Mouse (Mus musculus): ENCODE results near the gene Klhl41.

Gene Klhl41

DNA sequence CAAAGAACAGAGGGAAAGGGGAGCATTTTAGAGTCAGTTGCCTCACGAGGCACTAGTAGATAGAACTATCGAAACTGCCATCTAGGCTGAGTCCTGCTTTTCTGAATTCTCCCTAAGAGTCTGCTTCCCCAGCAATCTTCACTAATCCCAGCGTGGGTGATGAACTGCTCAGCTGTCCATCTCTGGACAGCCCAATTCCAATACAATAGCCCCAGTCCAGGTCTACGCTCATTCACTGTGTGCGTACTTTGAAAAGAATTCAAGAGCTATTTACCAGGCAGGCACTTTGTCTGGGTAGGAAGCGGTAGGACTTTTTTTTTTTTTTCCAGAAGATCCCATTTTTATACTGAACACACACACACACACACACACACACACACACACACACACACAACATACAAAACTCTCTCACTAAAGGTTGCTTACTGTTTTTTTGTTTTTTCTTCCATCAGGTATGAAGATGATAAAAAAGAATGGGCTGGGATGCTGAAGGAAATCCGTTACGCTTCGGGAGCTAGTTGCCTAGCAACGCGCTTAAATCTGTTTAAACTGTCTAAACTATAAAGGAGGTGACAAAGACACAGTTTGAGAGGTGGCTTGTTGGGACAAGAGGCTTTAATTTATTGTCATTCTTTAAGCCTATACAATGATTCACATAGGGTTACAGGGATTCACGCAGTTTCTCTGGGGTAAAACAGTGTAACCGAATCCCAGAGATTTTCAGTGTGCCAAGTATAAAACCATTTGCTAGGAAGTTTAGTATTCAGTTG lies 13.3 kb downstream of the Klhl41 start:
- DNase-seq: no peak

DNA sequence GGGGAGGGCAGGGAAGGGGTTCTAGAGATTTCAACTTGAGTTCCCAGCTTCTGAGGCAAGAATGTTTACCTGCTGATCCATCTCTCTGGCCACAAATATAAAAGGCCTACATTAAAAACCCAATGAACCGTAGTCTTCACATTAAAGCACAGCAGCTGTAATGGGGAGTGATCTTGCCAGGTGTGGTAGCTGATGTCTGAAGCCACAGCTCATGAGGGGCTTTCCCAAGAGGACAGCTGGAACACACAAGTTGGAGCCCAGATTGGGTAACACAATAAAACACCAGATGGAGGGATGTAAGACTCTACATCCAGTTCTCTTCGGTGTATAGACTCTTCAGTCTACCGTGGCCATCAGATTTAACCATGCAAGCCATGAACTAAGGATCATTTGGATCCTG lies 14.6 kb downstream of the Klhl41 start:
- DNase-seq: no peak

DNA sequence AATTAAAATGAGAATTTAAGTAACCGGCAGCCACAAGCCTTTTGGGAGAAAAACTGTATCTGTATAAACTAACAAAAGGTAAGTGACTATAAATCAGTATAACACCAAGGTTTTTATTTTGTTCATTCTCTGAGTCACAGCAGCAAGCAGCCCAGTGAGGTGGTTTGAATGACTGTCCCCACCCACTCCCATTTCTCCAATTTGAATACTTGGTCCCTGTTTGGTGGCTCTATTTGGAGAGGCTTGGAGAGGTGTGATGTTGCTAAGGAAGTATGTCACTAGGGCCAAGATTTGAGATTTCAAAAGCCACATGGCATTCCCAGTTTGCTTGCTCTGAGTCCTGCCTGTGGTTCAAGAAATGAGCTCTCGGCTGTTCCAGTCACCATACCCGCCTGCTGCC lies 20.3 kb downstream of the Klhl41 start:
- DNase-seq: no peak

DNA sequence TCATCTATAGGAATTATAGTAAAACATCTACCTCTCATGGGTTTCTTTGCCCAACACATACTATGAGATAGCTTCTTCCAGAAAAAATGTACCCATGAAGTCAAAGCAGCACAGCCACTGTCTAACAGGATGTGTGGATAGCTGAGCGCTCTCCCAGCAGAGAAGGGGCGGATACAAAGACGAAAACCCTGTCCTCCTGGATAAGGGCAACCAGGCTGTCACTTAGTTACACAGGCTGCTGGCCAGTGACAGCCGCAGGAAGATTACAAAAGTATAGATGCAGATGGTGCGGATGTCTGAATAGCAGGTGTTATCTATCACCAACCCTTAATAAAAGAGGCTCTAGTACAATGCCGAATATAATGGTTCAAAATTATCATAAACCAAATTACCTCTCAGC lies 20.9 kb downstream of the Klhl41 start:
- DNase-seq: no peak

DNA sequence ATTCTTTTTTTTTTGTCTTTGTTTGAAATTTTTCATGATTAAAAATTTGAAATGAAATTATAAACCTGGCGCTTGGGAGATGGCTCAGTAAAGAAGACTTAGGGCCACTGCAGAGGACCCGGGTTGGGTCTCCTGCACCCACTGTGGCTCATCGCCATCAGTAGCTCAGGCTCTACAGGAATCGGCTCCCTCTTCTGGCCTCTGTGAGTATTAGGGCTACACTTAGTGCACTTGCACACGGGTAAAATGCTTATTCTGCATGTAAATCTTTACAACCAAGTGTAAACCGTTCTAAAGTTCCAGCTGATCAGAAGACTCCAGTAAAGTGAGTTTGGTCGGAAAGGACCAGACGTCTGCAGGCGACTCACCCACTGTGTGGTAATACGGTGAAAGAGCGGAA lies 23.6 kb downstream of the Klhl41 start:
- no peak for DNase-seq

DNA sequence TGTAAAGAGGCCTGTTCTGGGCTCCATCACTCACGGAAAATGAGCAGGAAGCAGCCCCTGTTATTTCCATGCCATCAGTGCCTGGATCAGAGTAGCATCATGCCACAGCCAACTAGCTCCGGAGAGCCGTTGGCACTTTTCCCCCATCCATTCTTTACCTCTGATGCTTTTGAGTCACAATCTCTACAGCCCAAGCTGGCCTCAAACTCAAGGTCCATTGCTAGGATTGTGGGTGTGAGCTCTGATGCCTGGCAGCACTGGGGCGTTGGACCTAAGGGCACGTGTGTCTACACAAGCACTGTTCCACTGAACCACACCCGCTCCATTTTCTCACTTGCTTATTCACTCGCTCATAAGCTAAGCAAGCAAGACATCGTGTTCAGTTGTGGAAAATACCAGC lies 30.5 kb downstream of the Klhl41 start:
- DNase-seq: no peak

DNA sequence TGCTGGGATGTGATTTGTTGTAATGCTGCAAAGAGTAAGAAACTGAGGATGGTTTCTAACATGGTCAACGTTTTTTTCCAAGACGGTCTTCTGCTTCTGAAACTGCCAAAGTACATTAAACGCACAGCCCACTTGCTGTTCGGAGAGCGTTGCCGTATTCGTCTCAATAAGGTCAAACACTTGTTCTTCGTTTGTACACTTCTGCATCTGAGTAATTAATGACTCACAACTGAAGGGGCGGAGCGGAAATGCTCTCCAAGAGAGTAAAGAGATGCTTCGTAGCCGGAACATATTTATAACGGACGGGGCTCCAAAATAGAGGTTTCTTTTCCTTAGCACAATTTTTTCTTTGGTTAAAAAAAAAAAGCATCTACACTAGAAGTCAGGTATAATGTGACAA lies 42.3 kb downstream of the Klhl41 start:
- DNase-seq: no peak

DNA sequence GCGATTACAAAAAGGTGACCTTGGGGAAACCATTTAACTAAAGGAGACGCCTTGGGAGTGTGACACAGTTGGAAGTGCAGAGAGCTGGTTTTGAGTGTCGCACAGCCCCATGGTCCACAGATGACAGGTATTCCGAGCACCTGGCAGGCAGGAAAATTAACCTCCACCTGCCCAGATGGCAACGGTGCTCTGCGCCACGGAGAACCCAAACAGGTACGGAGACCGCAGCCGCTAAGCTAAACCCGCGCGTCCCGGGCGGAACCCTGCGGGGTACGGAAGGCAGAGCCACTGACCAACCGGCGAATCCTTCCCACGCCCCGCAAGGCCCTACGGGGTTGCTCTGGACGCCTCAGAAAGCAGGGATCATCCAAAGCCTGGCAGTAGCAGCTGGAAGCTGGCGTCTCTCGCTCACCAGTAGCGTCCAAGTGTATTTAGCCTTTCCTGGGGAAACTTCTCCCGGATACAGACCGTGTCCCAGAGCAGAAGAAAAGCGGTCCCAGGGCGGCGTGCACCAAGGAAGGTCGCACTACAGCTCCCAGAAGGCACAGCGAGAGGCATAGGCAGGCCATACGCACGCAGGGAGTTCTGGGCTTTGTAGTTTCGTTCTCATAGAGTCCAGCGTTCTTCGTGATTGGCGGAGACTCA lies 43.2 kb downstream of the Klhl41 start, which contains the start of gene Fastkd1:
Fastkd1 (minus strand) TSS at position 536 of the 645 bp plus-strand sequence.
- peak; percentile 83 to 89 for DNase-seq

DNA sequence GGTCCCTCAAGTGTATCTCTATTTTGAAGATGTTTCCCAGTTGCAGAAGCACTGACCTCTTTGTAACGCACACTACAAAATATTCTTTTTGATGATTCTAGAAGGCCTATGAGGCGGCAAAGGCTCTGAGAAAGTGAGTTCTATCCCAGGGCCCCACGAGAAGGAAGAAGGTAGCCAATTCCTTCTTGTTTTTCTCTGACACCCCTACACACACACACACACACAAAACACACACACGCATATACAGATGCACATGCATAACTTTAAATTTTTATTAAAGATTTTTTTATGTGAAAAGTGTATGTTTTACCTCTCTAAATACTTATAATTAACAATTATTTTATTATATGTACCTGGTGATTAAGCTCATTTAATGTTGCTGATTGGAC lies 43.7 kb downstream of the Klhl41 start:
- DNase-seq: no peak

DNA sequence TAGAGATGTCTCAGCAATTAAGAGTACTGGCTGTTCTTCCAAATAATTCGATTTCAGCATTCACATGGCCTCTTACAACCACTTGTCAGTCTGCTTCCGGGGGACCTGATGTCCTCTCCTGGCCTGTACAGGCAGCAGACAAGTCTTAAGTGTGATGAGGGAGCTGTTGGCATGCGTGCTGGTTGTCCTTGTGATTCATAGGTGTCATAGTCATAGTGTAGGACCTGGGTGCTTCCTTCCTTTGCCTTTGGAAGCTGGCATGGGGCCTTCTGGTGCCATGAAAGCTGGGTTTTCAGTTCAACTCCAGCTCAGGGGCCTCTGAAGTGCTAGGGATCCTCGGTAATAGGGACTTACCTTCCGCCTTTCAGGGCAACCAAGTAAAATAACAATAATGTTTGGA lies 44.2 kb downstream of the Klhl41 start:
- DNase-seq: no peak

DNA sequence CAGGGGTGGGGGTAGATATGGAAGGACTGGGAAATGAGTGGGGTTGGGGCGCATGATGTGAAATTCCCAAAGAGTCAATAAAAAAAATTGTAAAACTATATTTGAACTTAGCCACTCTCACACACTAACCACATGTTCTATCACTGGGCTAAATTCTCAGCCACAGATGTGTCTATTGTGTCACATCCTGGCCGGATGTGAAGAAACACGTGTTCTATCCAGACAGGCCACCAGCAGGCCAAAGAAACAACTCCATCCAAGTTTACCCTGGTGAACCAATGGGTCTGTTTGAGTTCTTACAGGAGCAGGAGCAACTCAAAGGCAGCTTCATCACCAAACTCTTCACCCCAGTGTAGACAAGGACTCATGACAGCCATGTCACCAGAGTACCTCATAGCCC lies 46.6 kb downstream of the Klhl41 start:
- no peak for DNase-seq

DNA sequence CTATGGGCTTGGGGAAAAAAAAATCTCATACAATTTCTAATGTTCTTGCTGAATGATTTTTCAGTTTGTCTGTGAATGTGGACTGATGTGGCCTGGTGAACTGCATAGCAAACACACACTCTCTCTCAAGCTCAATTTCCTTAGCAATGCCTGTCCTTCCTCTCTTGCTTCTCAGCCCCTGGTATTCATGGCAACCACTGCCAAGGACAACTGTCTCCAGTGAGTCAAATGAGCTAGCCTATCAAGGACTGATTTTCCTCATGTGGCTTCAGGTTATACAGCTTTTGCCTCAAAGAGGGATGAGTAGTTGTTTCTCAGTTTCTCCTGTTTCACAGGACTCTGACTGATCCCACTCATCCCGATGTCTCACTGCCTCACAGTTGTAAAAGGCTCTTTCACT lies 49.2 kb downstream of the Klhl41 start:
- no peak for DNase-seq

DNA sequence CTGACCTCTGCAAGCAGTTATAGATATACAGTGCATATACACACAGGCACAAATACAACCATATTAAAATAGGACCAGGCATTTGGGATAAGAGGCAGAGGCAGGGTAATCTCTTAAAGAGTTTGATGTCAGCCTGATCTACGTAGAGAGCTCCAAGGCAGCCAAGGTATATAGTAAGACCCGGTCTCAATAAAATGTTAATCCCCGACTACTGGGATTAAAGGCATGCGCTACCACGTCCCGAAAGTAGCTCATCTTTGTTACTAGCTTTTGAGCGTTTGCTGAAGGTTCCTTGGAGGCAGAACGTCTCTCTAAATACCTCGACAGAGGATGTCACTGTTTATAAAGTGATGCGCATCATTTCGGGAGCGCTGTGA lies 52.3 kb downstream of the Klhl41 start, which contains the start of gene Ppig:
Ppig (plus strand) TSS at position 273 of the 377 bp plus-strand sequence.
- DNase-seq: no peak

DNA sequence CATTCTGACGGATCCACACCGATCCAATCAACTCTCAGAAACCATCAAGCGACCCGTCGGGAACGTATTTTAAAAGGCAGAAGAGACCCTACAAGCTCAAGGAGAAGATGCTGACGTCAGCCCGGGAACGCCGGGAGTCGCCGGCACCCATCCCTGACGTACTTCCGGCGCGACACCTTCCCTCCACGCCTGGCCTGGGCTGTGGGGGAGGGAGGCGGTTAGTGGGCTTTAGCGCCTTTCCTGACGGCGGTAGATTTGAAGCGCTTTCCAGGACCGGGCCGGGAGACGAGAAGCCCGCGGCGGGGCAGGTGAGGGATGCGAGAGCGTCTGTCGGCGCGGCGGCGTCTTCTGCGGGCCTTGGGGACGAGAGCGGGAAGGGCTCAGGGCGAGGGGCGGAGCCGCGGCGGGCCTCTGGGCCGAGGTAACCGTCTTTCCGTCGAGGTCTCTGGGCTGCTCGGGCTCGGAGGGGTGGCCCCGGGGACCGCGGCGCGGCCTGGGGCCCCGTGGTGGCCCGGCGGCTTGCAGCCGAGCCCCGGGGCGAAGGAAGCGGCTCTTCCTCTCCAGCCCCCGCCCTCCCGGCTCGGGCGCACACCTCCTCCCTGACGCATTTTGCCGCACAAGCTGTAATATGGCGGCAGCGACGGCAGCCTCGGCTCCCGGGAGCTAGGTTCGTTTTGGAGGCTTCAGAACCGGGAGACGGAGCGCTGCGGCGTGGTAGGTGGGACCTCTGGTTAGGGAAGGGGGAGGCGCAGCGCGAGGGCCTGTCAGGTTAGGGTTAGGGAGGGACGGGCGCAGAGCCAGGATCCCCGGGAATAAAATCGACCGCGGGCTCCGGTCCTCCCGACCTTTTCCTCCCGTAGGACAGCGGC lies 53.0 kb downstream of the Klhl41 start:
- peak; percentile 94 to 96 for DNase-seq

DNA sequence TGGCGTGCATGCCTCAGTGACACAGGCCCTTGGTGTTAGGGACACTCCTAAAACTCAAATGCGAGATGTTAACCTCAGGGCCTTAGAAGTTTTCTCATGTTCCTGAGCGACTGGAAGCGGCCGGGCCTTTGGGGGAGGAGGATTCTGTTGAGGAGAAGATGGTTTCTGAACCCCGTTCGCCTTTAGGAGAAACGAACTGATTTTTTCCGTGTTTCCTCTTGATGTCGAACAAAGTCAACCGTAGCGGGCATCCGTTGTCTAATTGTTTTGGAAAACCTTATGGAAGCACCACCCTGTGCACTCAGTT lies 53.6 kb downstream of the Klhl41 start:
- no peak for DNase-seq
